Mouse (Mus musculus) neural tube, embryonic 11.5 days (tissue): ENCODE measurements around the gene Myof. TPM values are rescaled to one million over a fixed set of nuclear protein-coding genes. Genes with fewer than 3 reads are reported as not detected.

ENCODE experiments used
- ATAC-seq: fragments of 200-750 bp; cut with Nextera tagmentation; 2 replicates; pipeline ENCODE4 v1.8.0; 2017; ENCODE audit warnings: moderate number of reproducible peaks, mild to moderate bottlenecking, moderate TSS enrichment, moderate library complexity; ENCODE audit not compliant: insufficient read depth, low FRiP score, low TSS enrichment
- DNase-seq: peaks from one replicate; pipeline ENCODE4 v3.0.0-alpha.2; 2015; ENCODE audit warnings: low spot score
- H3K27ac ChIP-seq: fragments of 300-500 bp; sonication (generic); 2 replicates; pipeline ENCODE4 v1.5.1; 2014; ENCODE audit warnings: low read depth, mild to moderate bottlenecking, low read length
- H3K27me3 ChIP-seq: fragments of 300-500 bp; sonication (generic); 2 replicates; pipeline ENCODE4 v1.6.1; 2014; ENCODE audit warnings: mild to moderate bottlenecking, low read length, mixed read lengths; ENCODE audit not compliant: control insufficient read depth, insufficient read depth
- H3K36me3 ChIP-seq: fragments of 300-500 bp; sonication (generic); 2 replicates; pipeline ENCODE4 v1.6.1; 2014; ENCODE audit warnings: mild to moderate bottlenecking, low read length, moderate library complexity, mixed read lengths; ENCODE audit not compliant: control insufficient read depth, insufficient read depth
- H3K4me1 ChIP-seq: fragments of 300-500 bp; sonication (generic); 2 replicates; pipeline ENCODE4 v1.6.1; 2014; ENCODE audit warnings: low read length, mixed read lengths; ENCODE audit not compliant: control insufficient read depth, insufficient read depth
- H3K4me2 ChIP-seq: fragments of 300-500 bp; sonication (generic); 2 replicates; pipeline ENCODE4 v1.6.1; 2014; ENCODE audit warnings: low read depth, mild to moderate bottlenecking, moderate library complexity
- H3K4me3 ChIP-seq: fragments of 300-500 bp; sonication (generic); 2 replicates; pipeline ENCODE4 v1.5.1; 2014; ENCODE audit warnings: low read depth, low read length
- H3K9ac ChIP-seq: fragments of 300-500 bp; sonication (generic); 2 replicates; pipeline ENCODE4 v1.6.1; 2014; ENCODE audit warnings: mild to moderate bottlenecking, low read length
- H3K9me3 ChIP-seq: fragments of 300-500 bp; sonication (generic); 2 replicates; pipeline ENCODE4 v1.6.1; 2016; ENCODE audit warnings: low read length; ENCODE audit not compliant: control insufficient read depth
- WGBS: fragments of 180-500 bp; shearing (Covaris S2); extraction: QIAGEN DNeasy Blood & Tissue Kit; methylation state at CpG from one replicate; pipeline ENCODE4 v1.1.7; 2014; 5-methylcytosine and 5-hydroxymethylcytosine counted together
- polyA plus RNA-seq: library from polyadenylated mRNA; unstranded; fragments of >200 nt; fragmentation: Nextera tagmentation; extraction: Ambion mirVana; gene quantifications from 2 replicates; pipeline ENCODE4 v1.2.1, GENCODE M21; 2014

The Myof gene
- polyA plus RNA-seq, 1 experiment from 2014 or later, result 2.1 TPM

DNA sequence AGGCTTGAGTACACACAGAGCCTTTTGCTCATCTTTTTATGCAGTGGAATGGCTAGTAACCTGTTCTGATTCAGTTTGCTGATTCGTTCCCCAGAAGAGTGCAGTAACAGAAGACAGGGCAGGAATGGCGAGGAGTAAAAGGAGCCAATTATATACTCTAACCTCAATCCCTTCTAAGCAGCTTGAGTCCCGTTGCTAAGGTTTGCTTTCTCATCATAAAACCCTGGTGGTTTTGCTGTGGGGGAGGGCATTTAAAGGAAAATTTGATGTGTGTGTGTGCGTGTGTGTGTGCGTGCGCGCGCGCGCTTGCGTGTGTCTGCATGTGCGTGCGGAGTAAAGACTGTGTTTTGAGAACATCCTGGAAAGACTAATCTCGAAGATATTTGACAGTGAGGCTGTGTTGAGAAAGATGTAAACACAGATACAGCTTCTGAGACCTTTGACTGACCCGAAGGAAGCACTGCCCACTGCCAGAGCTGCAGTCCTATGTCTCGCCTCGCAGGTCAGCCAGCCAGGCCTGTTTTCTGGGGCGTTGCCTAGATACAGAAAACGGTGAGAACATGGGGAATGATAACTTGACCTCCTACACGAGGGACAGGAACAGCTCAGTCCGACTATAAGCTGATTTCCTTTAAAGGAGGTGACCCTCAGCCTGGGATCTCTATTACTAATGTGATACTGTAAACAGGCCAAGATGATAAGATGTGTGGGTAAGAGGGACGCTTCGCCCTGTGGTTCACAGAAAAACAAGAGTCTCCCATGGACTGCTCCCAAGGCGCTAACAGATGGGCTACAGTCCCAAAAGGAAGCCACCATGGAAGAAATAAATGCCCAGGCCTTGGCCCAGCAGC lies 39.5 kb downstream of the Myof start:
- no peak overlapping the region for H3K27ac ChIP-seq
- H3K4me1 ChIP-seq, result no peaks in the 10 kb centered on the region
- 82% methylated on average over 24 of the region's 24 CpGs for WGBS
- no peaks in the 10 kb centered on the region for H3K27me3 ChIP-seq
- no peak for ATAC-seq
- DNase-seq, result no peak
- H3K4me3 ChIP-seq, result no peak overlapping the region
- no peak overlapping the region for H3K4me2 ChIP-seq
- H3K9me3 ChIP-seq, result no peaks in the 10 kb centered on the region
- no peak overlapping the region for H3K9ac ChIP-seq
- H3K36me3 ChIP-seq, result no peaks in the 10 kb centered on the region; the same call in 1 of the 2 replicates

DNA sequence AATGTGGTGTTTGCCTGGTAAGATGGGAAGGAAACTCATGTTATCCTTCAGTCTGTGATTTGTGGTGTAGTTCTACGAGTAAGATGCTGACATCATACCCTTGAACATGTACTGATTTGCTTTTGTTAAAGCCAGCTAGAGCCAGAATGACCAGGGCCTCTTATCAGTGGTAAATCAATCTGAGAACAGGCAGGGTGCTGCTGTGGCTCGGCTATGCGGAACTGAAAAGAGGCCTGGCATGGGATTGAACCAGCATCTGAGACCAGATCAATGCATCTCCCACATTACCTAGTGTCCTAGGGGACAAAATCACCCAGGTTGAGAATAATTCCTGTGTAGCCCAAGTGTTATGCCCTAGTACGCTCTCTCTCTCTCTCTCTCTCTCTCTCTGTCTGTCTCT lies 40.6 kb downstream of the Myof start:
- Histone ChIP-seq H3K4me2 (no peak overlapping the region), H3K36me3 (no peaks in the 10 kb centered on the region; the same call in 1 of the 2 replicates), H3K4me1 (no peaks in the 10 kb centered on the region), H3K27me3 (no peaks in the 10 kb centered on the region), H3K9me3 (no peaks in the 10 kb centered on the region), H3K9ac (no peak overlapping the region), H3K27ac (no peak overlapping the region), H3K4me3 (no peak overlapping the region)
- no peak for ATAC-seq
- DNase-seq, result no peak
- WGBS, result 82% methylated on average over 4 of the region's 4 CpGs

DNA sequence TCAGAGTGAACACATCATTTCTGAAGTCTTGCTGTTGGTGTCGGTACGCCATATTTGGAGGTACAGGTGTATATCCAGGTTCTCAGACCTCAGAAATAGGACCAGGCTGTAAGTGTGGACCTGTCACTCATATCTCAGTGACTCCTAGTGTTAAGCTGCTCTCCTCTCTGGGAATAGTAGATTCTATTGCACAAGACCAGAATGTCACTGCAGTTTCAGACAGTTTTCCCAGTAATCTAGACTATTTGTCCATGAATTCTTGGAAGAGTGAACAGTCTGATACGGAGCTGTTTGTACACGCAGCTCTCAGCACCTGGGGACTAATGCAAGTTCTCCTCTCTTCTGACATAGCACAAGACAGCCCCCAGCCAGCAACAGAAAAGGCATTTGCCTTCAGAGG lies 42.4 kb downstream of the Myof start:
- ATAC-seq, result no peak
- Histone ChIP-seq H3K4me3 (no peak overlapping the region), H3K27ac (no peak overlapping the region), H3K36me3 (no peaks in the 10 kb centered on the region; the same call in 1 of the 2 replicates), H3K9me3 (no peaks in the 10 kb centered on the region), H3K4me2 (no peak overlapping the region), H3K9ac (no peak overlapping the region), H3K27me3 (no peaks in the 10 kb centered on the region), H3K4me1 (no peaks in the 10 kb centered on the region)
- WGBS, result 87% methylated on average over 4 of the region's 4 CpGs
- no peak for DNase-seq

DNA sequence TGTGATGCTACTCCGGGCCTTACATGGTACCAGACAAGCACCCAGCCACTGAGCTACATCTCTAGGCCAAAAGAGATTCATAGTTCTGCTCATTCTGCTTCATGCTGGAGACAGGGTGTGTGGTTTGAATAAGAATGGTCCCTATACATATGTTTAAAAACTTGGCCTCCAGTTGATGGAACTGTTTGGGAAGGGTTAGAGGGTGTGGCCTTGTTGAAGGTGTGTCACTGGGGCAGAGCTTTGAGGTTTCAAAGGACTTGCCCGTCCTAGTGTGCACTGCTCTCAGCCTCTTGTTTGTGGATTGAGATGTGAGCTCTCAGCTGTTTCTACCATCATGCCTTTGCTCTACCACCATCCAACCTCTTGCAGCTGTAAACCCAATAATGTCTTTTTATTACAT lies 43.4 kb downstream of the Myof start:
- WGBS, result 91% methylated on average over 2 of the region's 2 CpGs
- H3K36me3 ChIP-seq, result no peaks in the 10 kb centered on the region
- DNase-seq (no peak), ATAC-seq (no peak)
- H3K4me1 ChIP-seq, result no peaks in the 10 kb centered on the region
- no peak overlapping the region for H3K4me2 ChIP-seq
- no peaks in the 10 kb centered on the region for H3K9me3 ChIP-seq
- H3K4me3 ChIP-seq, result no peak overlapping the region
- H3K27ac ChIP-seq, result no peak overlapping the region
- no peak overlapping the region for H3K9ac ChIP-seq
- H3K27me3 ChIP-seq, result no peaks in the 10 kb centered on the region

DNA sequence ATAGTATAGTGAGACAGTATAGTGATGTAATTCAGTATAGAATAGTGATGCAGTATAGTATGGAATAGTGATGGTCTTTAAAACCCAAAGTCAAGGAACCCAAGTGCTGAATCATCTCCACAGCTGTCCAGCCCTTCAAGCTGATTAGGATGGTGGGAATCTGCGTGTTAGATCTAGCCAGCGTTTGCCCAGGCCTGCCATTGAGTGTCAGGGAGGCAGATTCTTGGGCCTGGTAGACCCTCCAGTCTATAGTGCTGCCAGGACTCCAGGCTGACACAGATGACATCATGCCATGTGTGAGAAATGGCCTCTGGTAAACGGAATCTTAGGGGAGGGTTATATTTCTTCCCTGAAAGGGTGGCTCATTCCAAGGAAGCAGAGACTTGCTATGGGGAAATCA lies 49.1 kb downstream of the Myof start:
- DNase-seq (no peak), ATAC-seq (no peak)
- Histone ChIP-seq H3K9ac (no peak overlapping the region), H3K4me1 (no peaks in the 10 kb centered on the region), H3K27me3 (no peaks in the 10 kb centered on the region), H3K36me3 (no peaks in the 10 kb centered on the region), H3K4me2 (no peak overlapping the region), H3K9me3 (no peaks in the 10 kb centered on the region), H3K27ac (no peak overlapping the region), H3K4me3 (no peak overlapping the region)
- WGBS, result 72% methylated on average over 3 of the region's 3 CpGs

DNA sequence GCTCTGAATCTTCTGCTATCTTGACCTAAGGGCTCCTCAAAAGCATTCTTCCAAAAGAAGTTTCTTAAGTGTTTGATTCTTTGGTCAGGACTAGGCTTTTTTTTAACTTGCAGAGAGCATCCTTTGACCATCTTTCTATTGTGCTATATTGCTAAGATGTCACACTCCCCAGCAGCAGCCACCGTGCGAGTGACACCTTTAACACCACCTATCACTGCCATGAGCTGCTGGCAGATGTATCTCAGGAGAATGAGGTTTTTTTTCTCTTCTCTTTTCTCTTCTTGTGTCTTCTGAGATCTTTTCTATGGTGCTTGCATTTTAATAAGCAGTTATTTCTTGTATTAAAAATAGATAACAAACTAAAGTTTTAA lies 51.2 kb downstream of the Myof start:
- H3K9me3 ChIP-seq, result no peaks in the 10 kb centered on the region
- WGBS, result 81% methylated on average over 2 of the region's 2 CpGs
- no peak overlapping the region for H3K4me2 ChIP-seq
- DNase-seq (no peak), ATAC-seq (no peak)
- H3K4me3 ChIP-seq, result no peak overlapping the region
- no peak overlapping the region for H3K9ac ChIP-seq
- H3K27ac ChIP-seq, result no peak overlapping the region
- no peaks in the 10 kb centered on the region for H3K36me3 ChIP-seq
- H3K4me1 ChIP-seq, result no peaks in the 10 kb centered on the region
- H3K27me3 ChIP-seq, result no peaks in the 10 kb centered on the region

DNA sequence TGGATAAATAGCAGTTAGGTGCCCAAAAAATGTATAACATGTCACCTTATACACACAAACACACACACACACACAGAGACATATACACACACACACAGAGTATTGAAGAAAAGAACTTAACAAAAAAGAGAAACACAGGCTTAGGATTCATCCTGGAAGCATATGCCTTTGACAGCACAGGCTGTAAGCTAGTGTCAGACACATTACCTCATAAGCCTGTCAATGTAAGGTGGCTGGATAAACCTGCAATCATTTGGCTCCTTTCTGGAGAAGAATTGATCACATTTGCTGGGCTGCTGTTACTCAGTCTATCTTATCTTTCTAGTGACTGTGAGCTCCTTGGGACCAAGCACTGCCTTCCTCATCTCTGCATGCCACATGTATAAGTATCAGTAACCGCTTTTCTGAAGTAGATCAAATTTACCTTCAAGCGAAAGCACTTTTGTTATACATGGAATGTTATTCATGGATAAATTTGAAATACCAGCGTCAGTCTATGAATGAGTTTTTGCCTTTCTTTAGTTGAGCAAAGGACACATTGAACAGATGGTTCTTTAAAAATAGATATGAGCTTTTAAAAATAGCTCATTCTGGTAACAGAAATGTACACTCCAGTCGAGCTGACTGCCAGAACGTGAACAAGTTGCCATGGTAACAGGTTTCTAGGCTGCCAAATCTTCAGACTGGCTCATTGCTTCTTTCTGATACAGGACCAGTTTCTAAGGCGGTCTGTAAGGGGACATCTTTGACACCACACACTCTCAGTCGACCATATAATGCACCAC lies 51.8 kb downstream of the Myof start:
- Histone ChIP-seq H3K4me2 (no peak overlapping the region), H3K9ac (no peak overlapping the region), H3K36me3 (no peaks in the 10 kb centered on the region), H3K4me3 (no peak overlapping the region), H3K9me3 (no peaks in the 10 kb centered on the region), H3K27me3 (no peaks in the 10 kb centered on the region), H3K27ac (no peak overlapping the region), H3K4me1 (no peaks in the 10 kb centered on the region)
- DNase-seq (no peak), ATAC-seq (no peak)
- 54% methylated on average over 7 of the region's 7 CpGs for WGBS

DNA sequence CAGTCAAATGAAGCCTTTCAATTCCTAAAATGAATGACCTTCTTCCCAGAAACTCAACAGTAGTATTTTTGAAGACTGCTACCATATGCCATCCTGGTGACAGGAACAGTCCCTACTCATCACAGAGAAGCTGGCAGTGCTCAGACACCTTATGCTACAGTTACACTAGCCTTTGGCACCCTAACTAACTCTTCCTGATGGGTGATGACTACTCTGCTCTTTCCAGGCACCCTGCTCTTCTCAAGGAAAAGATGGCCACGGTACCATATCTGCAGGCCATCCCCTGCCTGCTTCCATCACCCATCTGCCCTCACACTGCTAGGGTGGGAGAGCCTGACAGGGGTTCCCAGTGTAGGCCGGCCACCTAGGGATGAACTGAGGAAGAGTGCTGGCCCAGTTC lies 53.4 kb downstream of the Myof start:
- Histone ChIP-seq H3K4me3 (no peak overlapping the region), H3K27ac (no peak overlapping the region), H3K4me2 (no peak overlapping the region), H3K9me3 (no peaks in the 10 kb centered on the region), H3K27me3 (no peaks in the 10 kb centered on the region), H3K4me1 (no peaks in the 10 kb centered on the region), H3K36me3 (no peaks in the 10 kb centered on the region), H3K9ac (no peak overlapping the region)
- ATAC-seq (no peak), DNase-seq (no peak)
- WGBS, result 85% methylated on average over 2 of the region's 2 CpGs

DNA sequence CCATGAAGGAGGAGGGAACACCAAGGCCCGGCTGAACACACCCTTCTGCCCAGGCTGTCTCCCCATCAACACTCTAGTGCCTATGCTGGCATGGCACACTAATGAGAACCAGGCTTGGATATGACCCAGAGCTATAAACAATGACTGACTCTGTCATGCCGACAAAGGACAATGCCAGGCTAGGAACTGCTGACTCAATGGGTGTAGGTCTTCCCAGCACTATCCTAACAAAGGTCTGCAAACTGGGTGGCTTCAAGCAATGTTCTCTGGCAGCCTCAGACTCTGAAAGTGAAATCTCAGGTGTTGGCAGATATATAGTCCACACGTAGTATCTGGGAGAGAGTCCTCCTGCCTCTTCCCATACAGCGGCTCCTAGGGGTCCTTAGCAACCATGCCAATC lies 55.2 kb downstream of the Myof start:
- Histone ChIP-seq H3K4me2 (no peak overlapping the region), H3K9ac (no peak overlapping the region), H3K27me3 (no peaks in the 10 kb centered on the region), H3K27ac (no peak overlapping the region), H3K4me3 (no peak overlapping the region), H3K36me3 (no peaks in the 10 kb centered on the region), H3K4me1 (no peaks in the 10 kb centered on the region), H3K9me3 (no peaks in the 10 kb centered on the region)
- DNase-seq (no peak), ATAC-seq (no peak)
- 89% methylated on average over 4 of the region's 4 CpGs for WGBS
